Mouse (Mus musculus): ENCODE data around the gene Tox2. TPM values are rescaled to one million over a fixed set of nuclear protein-coding genes. Genes with fewer than 3 reads are reported as not detected.
A peak's percentile ranks its signal among the peaks of the same experiment; 100 is the strongest.

The Tox2 gene
- total RNA-seq, 4 experiments from 2014 or later: 25.1 to 31.4 (median 26.0) TPM

DNA sequence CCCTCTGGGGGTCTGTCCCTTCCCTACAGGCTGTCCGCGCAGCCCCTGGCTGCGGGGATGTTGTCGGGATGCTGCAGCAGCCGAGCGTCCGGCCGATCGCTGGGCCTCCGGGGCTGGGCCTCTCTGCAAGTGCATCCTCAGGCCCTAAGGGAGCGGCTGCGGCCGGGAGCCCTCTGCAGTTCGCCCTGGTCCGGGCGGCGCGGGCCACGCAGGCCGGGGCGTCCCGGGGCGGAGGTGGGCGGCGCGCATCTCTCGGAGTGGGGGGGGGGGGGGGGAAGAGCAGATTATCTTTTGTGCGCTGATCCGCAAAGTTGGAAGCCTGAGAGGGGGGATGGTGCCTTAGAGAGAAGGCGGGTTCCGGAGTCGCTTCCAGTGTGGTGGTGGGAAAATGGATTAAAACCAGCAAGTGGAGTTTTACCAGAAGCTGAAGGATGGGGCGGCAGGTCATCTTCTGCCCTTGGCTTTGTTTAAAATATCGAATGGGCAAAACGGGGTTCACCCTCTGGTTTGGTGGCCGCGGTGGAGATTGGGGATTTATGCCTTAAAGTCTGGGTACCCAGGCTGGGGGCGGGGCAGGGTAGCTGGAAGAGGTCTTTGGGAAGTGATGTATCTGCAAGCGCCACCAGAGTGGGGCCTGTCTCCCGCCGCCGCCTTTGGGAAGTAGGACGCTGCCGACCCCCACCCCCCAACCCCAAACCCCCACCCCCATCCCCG is 1.8 kb downstream of the Tox2 start:
- no peak for DNase-seq (ENCODE audit: low spot score in 2 of 2)

DNA sequence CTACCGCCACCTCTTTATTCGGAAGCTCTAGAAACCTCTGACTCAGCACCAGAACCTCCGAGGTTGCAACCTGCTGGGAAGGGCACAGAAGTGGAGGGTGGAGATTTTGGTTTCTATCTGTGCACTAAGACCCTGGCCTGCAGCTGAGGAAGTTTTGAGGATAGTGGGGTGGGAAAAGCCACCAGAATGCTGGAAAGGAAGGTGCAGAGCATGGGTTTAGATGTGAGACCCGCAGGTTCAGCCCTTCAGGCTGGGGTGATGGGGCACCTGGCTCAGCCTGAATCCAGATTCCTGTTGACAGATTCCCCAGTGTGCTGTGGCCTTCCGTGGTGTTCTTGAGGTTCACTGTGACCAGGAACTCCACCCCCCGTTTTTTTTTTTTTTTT is 2.3 kb downstream of the Tox2 start:
- DNase-seq (ENCODE audit: low spot score in 2 of 2): no peak

GRCm38 (mm10) chr2:163205737-163206490 is 3.0 kb downstream of the Tox2 start:
- peak; percentile 36 to 37 for DNase-seq (ENCODE audit: low spot score in 2 of 2)

DNA sequence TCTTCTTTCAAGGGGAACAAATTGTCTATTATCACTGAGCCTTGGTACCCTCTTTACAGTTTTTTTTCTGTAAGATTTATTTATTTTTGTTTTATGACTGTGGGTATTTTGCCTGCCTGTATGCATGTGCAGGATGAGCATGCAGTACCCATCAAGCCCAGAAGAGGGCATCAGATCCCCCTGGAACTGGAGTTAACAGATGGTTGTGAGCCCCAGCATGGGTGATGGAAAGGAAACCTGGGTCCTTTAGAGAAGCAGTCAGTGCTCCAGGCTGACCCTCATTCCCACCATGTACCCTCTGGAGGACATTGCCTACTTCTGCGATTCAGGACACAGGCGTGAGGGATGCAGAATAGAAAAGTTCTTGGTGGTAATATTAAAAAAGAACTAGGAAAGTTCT is 4.4 kb downstream of the Tox2 start:
- no peak for DNase-seq (ENCODE audit: low spot score in 2 of 2)

DNA sequence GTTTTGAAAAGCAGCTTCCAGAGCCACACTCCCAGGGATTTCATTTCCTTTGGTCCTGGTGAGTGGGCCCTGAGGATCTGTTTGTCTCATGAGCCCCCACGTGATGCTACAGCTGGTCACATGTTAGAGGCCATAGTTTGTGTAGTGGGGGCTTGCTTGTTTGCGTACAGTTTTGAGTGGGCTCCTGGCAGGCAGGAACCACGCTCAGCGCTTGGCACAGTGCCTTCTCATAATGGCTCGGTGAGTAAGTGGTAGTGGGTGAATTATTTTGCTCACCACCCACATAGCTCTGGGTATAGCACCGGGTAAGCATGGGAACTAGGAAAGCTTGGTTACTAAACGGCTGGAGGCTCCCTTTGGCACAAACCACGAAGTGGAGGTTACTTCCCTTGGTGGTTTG is 6.2 kb downstream of the Tox2 start:
- DNase-seq (ENCODE audit: low spot score in 2 of 2): peak in 1 of 2 experiments; percentile 42

DNA sequence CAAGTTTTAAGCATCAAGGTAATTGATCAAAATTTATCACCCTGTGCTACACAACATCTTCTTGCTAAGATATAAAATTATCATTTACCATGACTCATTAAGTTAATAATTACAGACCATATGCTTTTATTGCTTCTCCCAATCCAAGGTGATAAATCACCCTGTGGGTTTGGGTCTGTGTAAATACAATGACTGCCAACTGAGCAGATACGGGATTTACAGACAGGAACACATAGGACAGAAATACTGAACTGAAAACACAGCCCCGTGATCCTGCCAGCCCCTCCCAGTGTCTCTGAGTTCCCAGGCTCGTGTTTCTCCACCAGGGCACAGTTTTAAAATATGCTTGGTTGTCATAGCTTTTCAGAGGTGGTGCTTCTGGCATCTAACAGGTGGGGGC is 10.2 kb downstream of the Tox2 start:
- DNase-seq (ENCODE audit: low spot score in 2 of 2): no peak

DNA sequence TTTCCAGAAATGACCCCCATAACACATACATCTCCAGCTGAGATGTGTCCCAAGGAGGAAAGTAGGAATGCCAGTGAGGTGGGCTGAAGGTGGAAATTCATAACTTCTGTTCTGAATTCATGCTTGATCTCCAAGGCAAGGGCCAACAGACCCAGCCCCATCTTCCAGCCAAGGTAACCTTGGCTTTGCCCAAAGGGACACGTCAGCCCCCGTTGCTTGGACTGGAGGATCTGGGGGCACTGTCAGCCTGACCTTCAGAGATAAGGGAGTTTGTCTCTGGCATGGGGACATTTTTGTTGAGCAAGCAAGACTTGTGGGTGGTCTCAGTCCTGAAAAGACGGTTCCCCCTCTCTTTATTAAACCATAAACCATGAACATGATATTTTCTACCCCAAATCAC is 15.2 kb downstream of the Tox2 start:
- no peak for DNase-seq (ENCODE audit: low spot score in 2 of 2)

DNA sequence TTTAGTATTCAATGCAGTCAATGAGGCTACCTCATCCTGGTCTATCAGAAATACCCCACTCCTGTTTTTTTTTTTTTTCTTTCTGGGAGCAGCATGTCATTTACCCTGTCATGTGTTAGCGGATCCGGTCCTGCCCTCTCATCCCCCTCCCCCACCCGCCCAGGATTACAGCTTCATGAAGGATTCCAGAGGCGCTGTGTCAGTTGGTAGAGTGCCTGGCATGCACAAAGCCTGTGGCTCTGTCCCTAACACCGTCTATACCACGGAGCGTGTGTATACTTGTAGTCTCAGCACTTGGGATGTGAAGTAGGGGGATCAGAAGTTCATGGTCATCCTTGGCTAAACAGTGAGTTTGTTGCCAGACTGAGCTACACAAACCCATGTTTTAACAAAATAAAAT is 15.6 kb downstream of the Tox2 start:
- DNase-seq (ENCODE audit: low spot score in 2 of 2): no peak

DNA sequence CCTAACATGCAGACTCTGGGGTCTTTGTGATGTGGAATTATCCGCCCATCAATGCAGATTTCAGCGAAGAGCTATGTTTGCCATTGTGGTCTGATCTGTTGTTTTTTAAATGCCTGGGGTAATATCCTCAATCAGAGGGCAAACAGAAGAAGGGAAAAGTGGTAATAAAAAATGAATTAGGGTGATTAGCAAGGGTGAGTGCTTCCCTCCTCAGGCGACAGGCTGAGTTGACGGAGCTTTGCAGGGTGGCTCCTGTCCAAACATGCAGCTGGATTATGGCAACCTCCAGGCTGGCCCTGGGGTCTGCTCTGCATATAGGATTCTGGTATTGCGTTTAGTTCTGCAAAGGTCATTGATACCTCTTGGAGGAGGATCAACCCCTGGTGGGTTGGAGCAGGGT is 16.5 kb downstream of the Tox2 start:
- DNase-seq (ENCODE audit: low spot score in 2 of 2): no peak

DNA sequence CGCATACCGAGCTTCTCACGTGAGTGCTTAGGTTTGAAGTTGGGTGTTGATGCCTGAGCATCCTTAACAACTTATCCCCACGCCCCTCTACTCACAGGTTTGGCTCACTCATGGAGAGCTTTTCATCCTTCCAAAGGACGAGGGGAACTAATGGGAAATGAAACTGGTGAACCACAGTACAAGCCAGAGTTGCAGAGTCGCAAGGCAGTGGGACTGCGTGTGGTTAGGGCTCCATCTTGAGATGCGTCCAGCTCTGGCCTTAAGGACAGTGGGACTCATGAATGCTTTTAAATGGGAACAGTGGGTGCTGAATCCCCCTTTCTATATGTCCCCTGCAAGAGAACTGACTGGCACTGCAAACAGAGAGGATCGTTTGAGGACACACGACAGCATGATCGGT is 17.8 kb downstream of the Tox2 start:
- no peak for DNase-seq (ENCODE audit: low spot score in 2 of 2)

- DNase-seq (ENCODE audit: low spot score in 2 of 2): no peak
Measured at GRCm38 (mm10) chr2:163225302-163225701, 22.4 kb downstream of the Tox2 start.

DNA sequence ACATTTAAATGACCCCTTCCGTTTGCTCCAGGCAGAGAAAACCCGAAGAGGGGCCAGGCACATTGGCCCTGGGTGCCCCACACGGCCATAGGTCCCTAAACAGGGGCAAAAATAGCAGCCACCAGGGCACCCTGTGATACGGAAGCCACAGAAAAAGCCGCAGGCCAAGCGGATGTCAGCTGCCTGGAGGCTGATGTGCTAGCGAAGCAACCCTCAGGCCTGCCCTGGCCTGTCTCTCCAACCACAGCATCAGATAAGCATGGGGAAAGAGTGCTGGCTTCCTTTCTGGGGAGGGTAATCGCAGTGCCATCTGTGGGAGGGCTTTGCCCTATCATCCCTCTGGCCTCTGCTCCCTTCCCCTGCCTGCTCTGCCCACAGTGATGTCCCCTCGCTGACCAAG is 26.1 kb downstream of the Tox2 start:
- no peak for DNase-seq (ENCODE audit: low spot score in 2 of 2)

- peak; percentile 34 to 42 for DNase-seq (ENCODE audit: low spot score in 2 of 2)
Measured at GRCm38 (mm10) chr2:163231781-163232534, 29.0 kb downstream of the Tox2 start.

- DNase-seq (ENCODE audit: low spot score in 2 of 2): no peak
Measured at GRCm38 (mm10) chr2:163233666-163234065, 30.7 kb downstream of the Tox2 start.

GRCm38 (mm10) chr2:163236057-163236456 is 33.1 kb downstream of the Tox2 start:
- DNase-seq (ENCODE audit: low spot score in 2 of 2): peak in 1 of 2 experiments; percentile 30

- DNase-seq (ENCODE audit: low spot score in 2 of 2): peak in 1 of 2 experiments; percentile 25
Measured at GRCm38 (mm10) chr2:163237999-163238529, 35.1 kb downstream of the Tox2 start.

- DNase-seq (ENCODE audit: low spot score in 2 of 2): no peak
Measured at GRCm38 (mm10) chr2:163239945-163240344, 37.0 kb downstream of the Tox2 start.

GRCm38 (mm10) chr2:163241867-163242266 is 38.9 kb downstream of the Tox2 start:
- no peak for DNase-seq (ENCODE audit: low spot score in 2 of 2)

- no peak for DNase-seq (ENCODE audit: low spot score in 2 of 2)
Measured at GRCm38 (mm10) chr2:163243917-163244852, 41.3 kb downstream of the Tox2 start.

- no peak for DNase-seq (ENCODE audit: low spot score in 2 of 2)
Measured at GRCm38 (mm10) chr2:163248912-163249311, 46.0 kb downstream of the Tox2 start.

DNA sequence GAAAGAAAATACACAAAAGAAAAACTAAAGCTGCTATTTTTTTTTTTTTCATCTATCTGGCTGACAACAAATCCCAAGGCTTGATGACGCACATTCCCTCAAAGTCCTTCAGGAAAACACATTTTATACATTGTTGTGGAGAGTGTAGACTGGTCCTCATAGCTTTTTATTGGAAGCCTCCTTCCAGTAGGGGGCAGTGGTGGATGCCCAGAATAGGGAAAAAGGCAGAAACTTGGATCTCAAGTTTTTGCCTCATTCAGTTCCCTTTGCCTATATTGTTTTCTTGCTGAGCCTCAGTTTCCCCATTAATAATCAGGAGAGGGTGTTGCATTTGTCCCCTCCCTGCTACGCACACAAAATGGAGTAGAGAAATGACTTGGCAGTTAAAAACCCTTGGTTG is 49.7 kb downstream of the Tox2 start:
- no peak for DNase-seq (ENCODE audit: low spot score in 2 of 2)
